Mouse (Mus musculus) lung, adult 2 months (tissue): ENCODE results near the gene Gm8947.

Experiments
- CTCF ChIP-seq: fragments of 200-500 bp; IDR thresholded peaks from 2 replicates; pipeline ENCODE4 v1.5.1; 2011; ENCODE audit warnings: mild to moderate bottlenecking, low read length, control low read depth; ENCODE audit not compliant: insufficient read depth
- POLR2A ChIP-seq: fragments of 200-500 bp; IDR thresholded peaks from 2 replicates; pipeline ENCODE4 v1.6.1; 2011; ENCODE audit warnings: low read depth, mild to moderate bottlenecking, control low read depth, low read length, borderline replicate concordance; ENCODE audit errors: extremely low read depth

- TF ChIP-seq POLR2A (no peak), CTCF (no peak)
Observed at GRCm38 (mm10) chr1:151156777-151157632, 35.2 kb upstream of the Gm8947 start.
